ENCODE assay signal across 22 mouse cellular contexts in the genomic region with DNA sequence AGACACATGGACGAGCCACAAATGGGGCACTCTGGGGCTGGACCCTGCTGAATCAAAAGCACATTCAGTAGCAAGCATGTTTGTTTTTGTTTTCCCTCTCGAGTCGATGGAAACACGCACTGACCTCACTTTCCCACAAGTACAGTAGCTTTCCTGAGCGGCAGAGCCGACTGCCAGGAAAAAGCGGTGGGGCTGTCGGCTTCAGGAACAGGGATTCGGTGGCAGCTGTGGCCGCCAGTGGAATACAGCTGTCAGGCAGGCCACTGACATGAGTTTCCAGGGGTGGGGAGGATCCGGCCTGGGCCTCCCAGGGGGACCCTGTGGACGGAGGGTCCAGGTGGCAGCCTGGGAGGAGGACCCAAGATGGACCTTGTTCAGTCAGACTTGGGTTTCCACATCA.
"Had no signal": no experiment of that assay in that cellular context is flagged by ENCODE, and none has a peak within 500 bp of the region (broad histone marks: within the 10 kb centered on the region; RNA-seq: fewer than 3 reads in every experiment).

No protein-coding gene starts in this region.

- DNase-seq: kidney, adult 18-20 months; kidney, adult 9 months; kidney, postnatal 14 days; kidney, postnatal 4 days; left cerebral cortex, postnatal 4 days; liver, postnatal 0 days; right cerebral cortex, adult 18-20 months; right cerebral cortex, postnatal 14 days; right cerebral cortex, postnatal 4 days; spleen, adult 18-20 months; thymus, postnatal 25 days had no signal

- H3K4me2 ChIP-seq: limb, embryonic 12.5 days; limb, embryonic 15.5 days; liver, embryonic 11.5 days; lung, embryonic 15.5 days; midbrain, embryonic 12.5 days; midbrain, embryonic 15.5 days; neural tube, embryonic 12.5 days; neural tube, embryonic 15.5 days; stomach, embryonic 15.5 days had no signal

- H3K4me1 ChIP-seq: limb, embryonic 12.5 days; lung, embryonic 15.5 days; midbrain, embryonic 12.5 days; midbrain, embryonic 15.5 days; neural tube, embryonic 12.5 days; neural tube, embryonic 15.5 days; stomach, embryonic 15.5 days had no signal

- H3K36me3 ChIP-seq: limb, embryonic 12.5 days; limb, embryonic 15.5 days; lung, embryonic 15.5 days; midbrain, embryonic 12.5 days; midbrain, embryonic 15.5 days; neural tube, embryonic 12.5 days; neural tube, embryonic 15.5 days; stomach, embryonic 15.5 days had no signal

- ATAC-seq: liver, postnatal 0 days; midbrain, embryonic 15.5 days had no signal

- H3K9me3 ChIP-seq: limb, embryonic 12.5 days; limb, embryonic 15.5 days; lung, embryonic 15.5 days; midbrain, embryonic 12.5 days; midbrain, embryonic 15.5 days; neural tube, embryonic 12.5 days; neural tube, embryonic 15.5 days; stomach, embryonic 15.5 days had no signal

- H3K4me3 ChIP-seq: limb, embryonic 12.5 days; limb, embryonic 15.5 days; lung, embryonic 15.5 days; midbrain, embryonic 12.5 days; midbrain, embryonic 15.5 days; neural tube, embryonic 12.5 days; neural tube, embryonic 15.5 days; stomach, embryonic 15.5 days had no signal

- H3K27ac ChIP-seq: limb, embryonic 12.5 days; limb, embryonic 15.5 days; liver, embryonic 14.5 days; lung, embryonic 15.5 days; macrophage; midbrain, embryonic 12.5 days; midbrain, embryonic 15.5 days; neural tube, embryonic 12.5 days; neural tube, embryonic 15.5 days; stomach, embryonic 15.5 days had no signal

- H3K27me3 ChIP-seq: limb, embryonic 12.5 days; limb, embryonic 15.5 days; lung, embryonic 15.5 days; midbrain, embryonic 12.5 days; midbrain, embryonic 15.5 days; neural tube, embryonic 12.5 days; neural tube, embryonic 15.5 days; stomach, embryonic 15.5 days had no signal

- H3K9ac ChIP-seq: limb, embryonic 12.5 days; limb, embryonic 15.5 days; liver, embryonic 14.5 days; liver, postnatal 0 days; lung, embryonic 15.5 days; midbrain, embryonic 12.5 days; midbrain, embryonic 15.5 days; neural tube, embryonic 12.5 days; neural tube, embryonic 15.5 days; stomach, embryonic 15.5 days had no signal
